Mouse (Mus musculus): ENCODE data around the gene Rpl10a.

Rpl10a gene

GRCm38 (mm10) chr17:28328366-28328928 lies at the start of gene Rpl10a:
Gene Rpl10a, plus strand, starts transcription at chr17:28328471.
- WGBS, result under 1% methylated on average over 67 of the region's 67 CpGs

DNA sequence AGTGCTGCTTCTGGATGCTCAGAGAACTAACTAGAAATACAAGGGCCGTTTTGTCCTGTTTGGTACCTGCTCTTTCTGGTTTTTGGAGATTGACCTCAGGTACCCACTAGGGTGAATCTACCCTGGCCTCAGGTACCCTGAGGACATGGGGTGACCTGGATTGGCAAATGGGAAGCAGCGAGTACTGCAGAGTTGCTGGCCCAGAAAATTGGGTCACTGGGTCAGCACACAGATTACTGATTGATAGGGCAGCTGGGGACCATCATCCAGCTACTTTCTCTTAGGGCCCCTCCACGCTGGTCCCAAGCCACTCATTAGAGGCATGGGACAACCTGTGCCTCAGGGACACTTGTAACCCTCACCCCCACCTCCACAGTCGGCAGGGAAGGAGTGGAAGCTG lies 49.0 kb upstream of the Rpl10a start:
- 63% methylated on average over 4 of the region's 4 CpGs for WGBS

- WGBS, result 69% methylated on average over 15 of the region's 15 CpGs
Observed at GRCm38 (mm10) chr17:28279780-28280422, 48.4 kb upstream of the Rpl10a start.

DNA sequence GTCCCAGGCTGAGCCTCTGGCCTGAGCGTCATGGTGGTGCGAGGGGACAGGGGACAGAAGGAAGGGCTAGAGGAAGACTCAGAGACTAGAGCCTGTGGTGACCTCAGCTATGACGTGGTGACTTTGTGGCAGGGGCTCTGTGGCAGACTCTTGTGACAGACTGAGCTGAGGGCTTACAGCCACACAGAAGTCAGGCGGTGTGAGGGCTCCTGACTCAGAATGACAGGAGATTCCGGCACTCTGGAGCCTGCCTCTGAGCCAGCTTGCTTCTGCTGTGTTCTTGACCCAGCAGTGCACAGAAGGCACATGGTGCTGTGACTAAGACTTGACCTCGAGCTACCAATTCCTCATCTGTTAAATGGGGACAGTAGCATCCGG lies 47.9 kb upstream of the Rpl10a start:
- 79% methylated on average over 7 of the region's 7 CpGs for WGBS

DNA sequence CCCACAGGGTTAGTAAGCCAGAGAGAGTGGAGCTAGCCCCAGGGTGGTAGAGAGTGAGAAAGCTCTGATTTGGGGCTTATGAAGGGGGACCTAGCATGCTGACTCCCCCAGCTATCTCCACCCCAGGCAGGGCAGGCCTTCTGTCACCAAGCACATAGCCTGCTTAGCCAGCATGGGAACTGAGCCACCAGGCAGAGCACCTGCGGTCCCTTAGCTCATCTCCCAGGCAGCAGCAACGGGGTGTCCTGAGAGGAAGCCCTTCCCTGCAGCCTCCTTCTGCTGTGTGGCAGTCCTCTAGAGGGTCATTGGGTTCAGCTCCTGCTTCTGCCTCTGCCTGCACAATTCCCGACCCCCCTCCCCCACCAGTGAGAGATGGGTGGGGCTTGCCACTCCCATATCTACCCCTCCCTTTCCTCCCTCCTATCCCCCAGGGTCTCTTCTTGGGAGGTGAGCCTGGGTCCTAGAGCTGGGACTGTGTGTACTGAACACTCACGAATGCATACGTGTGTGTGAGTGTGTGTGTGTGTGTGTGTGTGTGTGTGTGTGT lies 47.4 kb upstream of the Rpl10a start:
- WGBS, result 76% methylated on average over 5 of the region's 5 CpGs

- 89% methylated on average over 7 of the region's 7 CpGs for WGBS
Observed at GRCm38 (mm10) chr17:28281866-28282441, 46.3 kb upstream of the Rpl10a start.

GRCm38 (mm10) chr17:28283199-28283598 lies 45.1 kb upstream of the Rpl10a start:
- WGBS, result 92% methylated on average over 10 of the region's 10 CpGs

DNA sequence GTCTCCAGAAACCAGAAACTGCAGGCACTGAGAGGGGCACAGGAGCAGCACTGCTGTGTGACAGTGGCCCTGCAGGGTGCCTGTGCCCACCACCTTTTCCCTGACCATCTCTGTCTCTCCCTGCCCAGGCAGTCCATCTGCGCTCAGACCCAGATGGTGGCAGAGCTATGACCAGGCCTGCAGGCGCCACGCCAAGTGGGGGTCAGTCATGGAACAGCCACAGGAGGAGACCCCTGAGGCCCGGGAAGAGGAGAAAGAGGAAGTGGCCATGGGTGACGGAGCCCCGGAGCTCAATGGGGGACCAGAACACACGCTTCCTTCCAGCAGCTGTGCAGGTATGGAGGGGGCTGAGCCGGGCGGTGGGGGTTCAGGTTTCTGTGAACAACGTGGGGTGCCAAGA lies 42.1 kb upstream of the Rpl10a start:
- WGBS, result 74% methylated on average over 10 of the region's 10 CpGs

DNA sequence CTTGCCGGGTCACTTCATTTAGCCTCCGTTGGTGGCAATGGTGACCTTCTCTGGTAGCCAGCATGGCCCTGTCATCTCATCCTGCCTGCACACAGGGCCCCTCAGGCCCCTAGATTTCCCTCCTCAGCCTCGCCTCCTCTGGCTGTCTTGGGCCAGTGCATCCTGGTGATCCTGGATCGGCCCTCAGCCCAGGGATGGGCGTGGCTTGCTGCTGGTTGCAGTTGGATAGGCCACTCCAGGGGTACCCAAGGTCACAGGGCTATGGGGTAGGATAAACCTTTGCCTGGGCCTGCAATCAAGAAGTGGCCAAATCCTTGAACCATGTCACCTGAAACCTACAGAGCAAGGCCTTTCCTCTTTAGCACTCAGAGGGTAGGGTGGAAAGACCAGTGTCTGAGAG lies 41.3 kb upstream of the Rpl10a start:
- 75% methylated on average over 5 of the region's 5 CpGs for WGBS

DNA sequence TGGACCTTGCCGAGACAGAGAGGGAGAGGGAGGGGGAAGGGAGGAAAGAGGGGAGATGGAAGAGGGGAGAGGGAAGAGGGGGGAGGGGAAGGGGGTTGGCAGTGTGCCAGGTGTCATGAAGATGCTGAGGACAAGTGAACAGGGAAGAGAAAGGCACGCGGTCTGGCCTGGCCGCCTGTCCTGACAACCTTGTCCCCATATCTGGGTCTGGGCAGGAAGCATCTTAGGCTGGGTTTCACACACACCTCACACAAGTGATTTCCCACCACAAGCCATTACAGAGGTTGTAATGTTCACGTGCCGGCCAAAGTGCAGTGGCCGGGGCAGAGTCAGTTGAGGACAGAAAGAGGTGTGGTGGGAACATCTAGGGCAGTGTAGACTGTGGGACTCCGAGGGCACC lies 40.7 kb upstream of the Rpl10a start:
- 67% methylated on average over 8 of the region's 8 CpGs for WGBS

DNA sequence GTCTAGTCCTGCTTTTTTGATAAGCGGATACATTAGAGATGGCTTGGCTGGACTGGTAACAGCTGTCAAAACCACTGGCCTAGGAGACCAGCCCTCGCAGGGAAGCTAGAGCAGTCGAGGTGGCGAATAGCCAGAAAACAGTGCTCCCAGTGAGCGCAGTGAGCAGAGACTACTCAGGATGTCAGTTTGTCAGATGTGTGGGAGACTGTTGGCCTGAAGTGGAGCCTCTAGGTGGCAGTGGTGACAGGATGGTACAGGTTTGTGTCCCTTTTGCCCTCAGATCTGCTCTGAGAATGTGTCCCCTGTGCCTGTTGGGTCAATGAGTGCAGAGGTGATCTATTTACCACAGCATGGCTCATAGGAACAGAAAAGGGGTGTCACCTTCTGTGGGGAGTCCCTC lies 40.3 kb upstream of the Rpl10a start:
- 67% methylated on average over 5 of the region's 5 CpGs for WGBS

DNA sequence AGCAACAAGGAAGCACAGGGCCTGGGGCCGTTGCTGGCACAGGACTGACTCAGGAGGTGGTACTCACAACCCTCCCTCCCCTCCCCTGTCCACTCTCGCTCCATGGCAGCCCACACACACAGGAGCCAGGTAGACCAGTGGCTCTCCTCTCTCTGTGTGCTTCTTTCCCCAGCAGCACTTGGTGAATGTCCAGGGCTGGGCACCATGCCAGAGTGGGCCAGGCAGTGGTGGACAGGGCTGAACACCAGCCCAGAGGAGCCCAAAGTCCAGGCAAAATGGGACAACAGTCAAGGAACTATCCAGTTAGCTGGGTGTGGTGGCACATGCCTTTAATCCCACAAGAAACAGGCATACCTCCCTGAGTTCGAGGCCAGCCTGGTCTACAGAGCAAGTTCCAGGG lies 38.0 kb upstream of the Rpl10a start:
- WGBS, result 54% methylated on average over 3 of the region's 3 CpGs

GRCm38 (mm10) chr17:28290671-28291070 lies 37.6 kb upstream of the Rpl10a start:
- WGBS, result 80% methylated on average over 11 of the region's 11 CpGs

GRCm38 (mm10) chr17:28291346-28291745 lies 36.9 kb upstream of the Rpl10a start:
- 91% methylated on average over 7 of the region's 7 CpGs for WGBS

DNA sequence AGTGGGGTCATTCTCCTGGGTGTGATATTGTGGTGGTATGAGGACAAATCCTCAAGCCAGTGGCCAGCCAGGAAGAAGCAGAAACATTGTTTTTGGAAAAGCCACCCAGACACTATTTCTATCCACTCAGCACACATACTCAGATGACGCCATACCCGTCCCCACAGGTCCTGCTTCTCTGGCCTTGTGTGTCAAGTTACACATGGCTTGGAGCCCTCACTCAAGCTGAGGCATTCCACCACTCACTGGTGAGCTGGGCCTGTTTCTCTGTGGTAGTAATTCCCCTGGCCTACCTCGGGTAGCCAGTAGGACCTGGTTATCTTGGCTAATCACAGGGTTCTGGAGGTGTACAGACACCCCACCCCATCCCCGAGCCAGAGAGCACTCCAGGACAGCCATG lies 34.6 kb upstream of the Rpl10a start:
- WGBS, result 83% methylated on average over 4 of the region's 4 CpGs

- WGBS, result 73% methylated on average over 17 of the region's 17 CpGs
Observed at GRCm38 (mm10) chr17:28294449-28295333, 33.6 kb upstream of the Rpl10a start.

DNA sequence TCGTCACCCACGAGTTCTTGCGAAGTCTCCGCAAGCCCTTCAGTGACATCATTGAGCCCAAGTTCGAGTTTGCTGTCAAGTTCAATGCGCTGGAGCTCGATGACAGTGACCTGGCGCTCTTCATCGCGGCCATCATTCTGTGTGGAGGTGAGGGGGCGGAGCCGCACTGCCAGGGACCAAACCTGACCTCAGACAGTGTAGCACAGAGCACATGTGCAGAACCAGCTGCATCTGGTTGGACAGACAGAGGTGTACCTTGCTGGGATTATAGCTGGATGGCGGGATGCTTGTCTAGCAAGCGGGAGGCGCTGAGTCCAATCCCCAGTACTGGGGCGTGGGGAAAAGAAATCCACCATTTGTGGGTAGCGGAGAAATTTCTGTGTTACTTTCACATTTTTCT lies 29.4 kb upstream of the Rpl10a start:
- WGBS, result 94% methylated on average over 17 of the region's 17 CpGs

DNA sequence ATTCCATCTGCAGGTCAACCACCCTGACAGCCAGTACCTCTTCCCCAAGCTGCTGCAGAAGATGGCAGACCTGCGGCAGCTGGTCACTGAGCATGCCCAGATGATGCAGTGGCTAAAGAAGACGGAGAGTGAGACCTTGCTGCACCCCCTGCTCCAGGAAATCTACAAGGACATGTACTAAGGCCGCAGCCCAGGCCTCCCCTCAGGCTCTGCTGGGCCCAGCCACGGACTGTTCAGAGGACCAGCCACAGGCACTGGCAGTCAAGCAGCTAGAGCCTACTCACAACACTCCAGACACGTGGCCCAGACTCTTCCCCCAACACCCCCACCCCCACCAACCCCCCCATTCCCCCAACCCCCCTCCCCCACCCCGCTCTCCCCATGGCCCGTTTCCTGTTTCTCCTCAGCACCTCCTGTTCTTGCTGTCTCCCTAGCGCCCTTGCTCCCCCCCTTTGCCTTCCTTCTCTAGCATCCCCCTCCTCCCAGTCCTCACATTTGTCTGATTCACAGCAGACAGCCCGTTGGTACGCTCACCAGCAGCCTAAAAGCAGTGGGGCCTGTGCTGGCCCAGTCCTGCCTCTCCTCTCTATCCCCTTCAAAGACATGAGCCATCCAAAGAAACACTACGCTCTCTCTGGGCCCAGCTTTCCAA lies 28.5 kb upstream of the Rpl10a start:
- WGBS, result 60% methylated on average over 11 of the region's 11 CpGs

DNA sequence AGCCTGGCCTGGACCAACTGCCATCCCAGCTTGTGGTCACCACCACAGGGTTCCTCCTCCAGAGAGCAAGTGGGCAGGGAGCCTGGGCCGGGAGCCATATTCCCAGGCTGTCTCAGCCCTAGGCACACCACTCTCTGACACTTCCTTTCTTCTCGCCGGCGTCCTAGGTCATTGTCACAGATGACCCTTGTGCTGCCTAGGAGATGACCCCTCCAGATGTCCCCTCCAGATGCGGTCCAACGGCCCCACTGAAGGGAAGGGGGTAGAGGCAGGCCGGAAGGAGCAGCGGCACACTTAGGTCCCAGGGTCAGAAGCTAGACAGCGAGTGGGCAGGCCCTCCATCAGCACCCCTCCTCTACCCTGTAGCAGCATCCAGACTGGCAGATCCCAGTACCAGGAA lies 27.9 kb upstream of the Rpl10a start:
- 78% methylated on average over 9 of the region's 9 CpGs for WGBS

- WGBS, result 76% methylated on average over 3 of the region's 3 CpGs
Observed at GRCm38 (mm10) chr17:28300850-28301249, 27.4 kb upstream of the Rpl10a start.

DNA sequence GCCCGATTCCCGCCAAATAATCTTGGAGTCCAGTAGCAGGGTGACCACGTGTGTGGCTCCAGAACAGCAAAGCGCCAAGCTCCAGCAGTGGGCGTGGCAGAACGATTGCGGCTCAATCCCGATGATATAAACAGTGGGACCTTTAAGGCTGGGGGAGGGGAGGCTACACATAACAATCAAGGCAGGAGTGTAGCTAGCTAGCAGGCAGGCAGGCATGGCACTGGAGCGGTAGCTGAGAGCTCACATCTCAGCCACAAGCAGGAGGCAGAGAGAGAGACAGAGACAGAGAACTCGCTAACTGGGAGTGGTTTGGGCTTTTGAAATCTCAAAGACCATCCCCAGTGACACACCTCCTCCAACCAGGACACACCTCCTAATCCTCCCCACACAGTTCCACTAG lies 23.1 kb upstream of the Rpl10a start:
- WGBS, result 59% methylated on average over 10 of the region's 10 CpGs
